Mouse (Mus musculus): ENCODE measurements around the gene Lrrc52.

Lrrc52 gene

GRCm38 (mm10) chr1:167466765-167467426 lies at the start of gene Lrrc52:
Gene Lrrc52, minus strand, starts transcription at chr1:167466780.
- no peak for DNase-seq (ENCODE audit: low spot score)

GRCm38 (mm10) chr1:167511621-167512020 lies 45.0 kb upstream of the Lrrc52 start:
- DNase-seq (ENCODE audit: low spot score) = no peak

- DNase-seq (ENCODE audit: low spot score) = no peak
These were observed 39.5 kb upstream of the Lrrc52 start for GRCm38 (mm10) chr1:167506048-167506447.

- no peak for DNase-seq (ENCODE audit: low spot score)
These were observed 38.8 kb upstream of the Lrrc52 start for GRCm38 (mm10) chr1:167505427-167505826.

GRCm38 (mm10) chr1:167499097-167499850 lies 32.7 kb upstream of the Lrrc52 start:
- peak; percentile 27 for DNase-seq (ENCODE audit: low spot score)

GRCm38 (mm10) chr1:167497991-167498390 lies 31.4 kb upstream of the Lrrc52 start:
- DNase-seq (ENCODE audit: low spot score) = no peak

GRCm38 (mm10) chr1:167497560-167497959 lies 31.0 kb upstream of the Lrrc52 start:
- no peak for DNase-seq (ENCODE audit: low spot score)

- no peak for DNase-seq (ENCODE audit: low spot score)
These were observed 24.9 kb upstream of the Lrrc52 start for GRCm38 (mm10) chr1:167491501-167491900.

- no peak for DNase-seq (ENCODE audit: low spot score)
These were observed 21.4 kb upstream of the Lrrc52 start for GRCm38 (mm10) chr1:167487933-167488332.

GRCm38 (mm10) chr1:167486959-167487680 lies 20.5 kb upstream of the Lrrc52 start:
- no peak for DNase-seq (ENCODE audit: low spot score)

- no peak for DNase-seq (ENCODE audit: low spot score)
These were observed 16.3 kb upstream of the Lrrc52 start for GRCm38 (mm10) chr1:167482863-167483262.

GRCm38 (mm10) chr1:167473585-167473984 lies 7.0 kb upstream of the Lrrc52 start:
- DNase-seq (ENCODE audit: low spot score) = no peak

- no peak for DNase-seq (ENCODE audit: low spot score)
These were observed 1.3 kb upstream of the Lrrc52 start for GRCm38 (mm10) chr1:167467916-167468315.

- no peak for DNase-seq (ENCODE audit: low spot score)
These were observed 9.3 kb downstream of the Lrrc52 start for GRCm38 (mm10) chr1:167457311-167457710.

- no peak for DNase-seq (ENCODE audit: low spot score)
These were observed 13.5 kb downstream of the Lrrc52 start for GRCm38 (mm10) chr1:167453048-167453447.

- no peak for DNase-seq (ENCODE audit: low spot score)
These were observed 14.1 kb downstream of the Lrrc52 start for GRCm38 (mm10) chr1:167452456-167452855.

GRCm38 (mm10) chr1:167448598-167448997 lies 18.0 kb downstream of the Lrrc52 start:
- peak; percentile 18 for DNase-seq (ENCODE audit: low spot score)

GRCm38 (mm10) chr1:167448088-167448487 lies 18.5 kb downstream of the Lrrc52 start:
- peak; percentile 26 for DNase-seq (ENCODE audit: low spot score)

- no peak for DNase-seq (ENCODE audit: low spot score)
These were observed 20.1 kb downstream of the Lrrc52 start for GRCm38 (mm10) chr1:167446516-167446915.

- DNase-seq (ENCODE audit: low spot score) = no peak
These were observed 21.4 kb downstream of the Lrrc52 start for GRCm38 (mm10) chr1:167445167-167445566.

GRCm38 (mm10) chr1:167438231-167438885 lies 28.2 kb downstream of the Lrrc52 start:
- DNase-seq (ENCODE audit: low spot score) = no peak

GRCm38 (mm10) chr1:167437091-167437490 lies 29.5 kb downstream of the Lrrc52 start:
- no peak for DNase-seq (ENCODE audit: low spot score)

Measured in embryo, embryonic 10 days (tissue).